Mouse (Mus musculus): ENCODE data around the gene Spn.

GRCm38 (mm10) chr7:127099528-127099927 lies 38.1 kb downstream of the Spn start:
- TF ChIP-seq GATA1 (IDR thresholded peaks at IDR 0.05; ENCODE audit: borderline replicate concordance, low read length) = no peak
- TF ChIP-seq CTCF (IDR thresholded peaks at IDR 0.05; ENCODE audit: low read depth, low read length) = no peak
- no peak for TF ChIP-seq TAL1 (conservative IDR thresholded peaks at IDR 0.05; ENCODE audit: low read depth, low read length)
- no peak for TF ChIP-seq POLR2AphosphoS5 (IDR thresholded peaks at IDR 0.05; ENCODE audit: insufficient replicate concordance, low read depth, low read length)
- TF ChIP-seq GATA2 (IDR thresholded peaks at IDR 0.05; ENCODE audit: borderline replicate concordance, low read depth, low read length) = no peak
